Mouse (Mus musculus) midbrain, embryonic 10.5 days (tissue): ENCODE results near the gene Naaladl2. TPM values are rescaled to one million over a fixed set of nuclear protein-coding genes. Genes with fewer than 3 reads are reported as not detected.

Experiments
- DNase-seq: peaks from one replicate; pipeline ENCODE4 v3.0.0-alpha.2; 2017; ENCODE audit warnings: low spot score
- H3K27ac ChIP-seq: fragments of 300-500 bp; sonication (generic); replicated peaks from 2 replicates; pipeline ENCODE4 v1.5.1; 2016; ENCODE audit warnings: mild to moderate bottlenecking
- H3K27me3 ChIP-seq: fragments of 300-500 bp; sonication (generic); 2 replicates; pipeline ENCODE4 v1.6.1; 2016; ENCODE audit warnings: low read depth, mild to moderate bottlenecking; ENCODE audit not compliant: poor library complexity, severe bottlenecking
- H3K36me3 ChIP-seq: fragments of 300-500 bp; sonication (generic); 2 replicates; pipeline ENCODE4 v1.6.1; 2016; ENCODE audit warnings: mild to moderate bottlenecking, moderate library complexity
- H3K4me1 ChIP-seq: fragments of 300-500 bp; sonication (generic); 2 replicates; pipeline ENCODE4 v1.6.1; 2016
- H3K4me3 ChIP-seq: fragments of 300-500 bp; sonication (generic); 2 replicates; pipeline ENCODE4 v1.5.1; 2016; ENCODE audit warnings: mild to moderate bottlenecking, moderate library complexity
- H3K9me3 ChIP-seq: fragments of 300-500 bp; sonication (generic); replicated peaks from 2 replicates; pipeline ENCODE4 v1.6.1; 2016; ENCODE audit warnings: mild to moderate bottlenecking
- WGBS: fragments of 180-500 bp; shearing (Covaris S2); methylation state at CpG from one replicate; pipeline ENCODE4 v1.1.7; 2016; 5-methylcytosine and 5-hydroxymethylcytosine counted together
- polyA plus RNA-seq: library from polyadenylated mRNA; unstranded; fragments of >200 nt; fragmentation: Nextera tagmentation; extraction: Ambion mirVana; gene quantifications from 2 replicates; pipeline ENCODE4 v1.2.1, GENCODE M21; 2016

The Naaladl2 gene
- polyA plus RNA-seq, 1 experiment from 2014 or later = 0.47 TPM

DNA sequence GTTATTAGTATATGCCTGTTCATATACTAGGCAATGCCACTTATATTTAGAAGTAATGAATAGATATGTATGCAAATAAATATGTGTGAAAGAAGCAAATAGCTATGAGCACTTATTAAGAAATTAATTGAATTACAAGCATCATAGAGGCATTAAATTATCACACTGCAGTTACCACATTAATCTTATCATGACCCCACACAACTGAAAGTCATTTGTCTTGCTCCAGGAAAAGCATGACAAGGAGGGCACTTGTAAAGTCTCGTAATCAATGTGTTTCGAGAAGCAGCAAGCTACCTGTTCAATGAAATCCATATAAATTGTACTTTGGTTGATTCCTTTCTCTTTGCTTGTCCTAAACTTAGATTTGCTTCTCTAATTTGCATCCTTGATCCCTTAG lies 1030.7 kb downstream of the Naaladl2 start:
- DNase-seq = no peak
- no peak overlapping the region for H3K4me3 ChIP-seq
- no peaks in the 10 kb centered on the region for H3K9me3 ChIP-seq
- no peaks in the 10 kb centered on the region for H3K36me3 ChIP-seq
- H3K27ac ChIP-seq = no peak overlapping the region
- 88% methylated on average over 2 of the region's 2 CpGs for WGBS
- no peaks in the 10 kb centered on the region for H3K27me3 ChIP-seq
- no peaks in the 10 kb centered on the region for H3K4me1 ChIP-seq

DNA sequence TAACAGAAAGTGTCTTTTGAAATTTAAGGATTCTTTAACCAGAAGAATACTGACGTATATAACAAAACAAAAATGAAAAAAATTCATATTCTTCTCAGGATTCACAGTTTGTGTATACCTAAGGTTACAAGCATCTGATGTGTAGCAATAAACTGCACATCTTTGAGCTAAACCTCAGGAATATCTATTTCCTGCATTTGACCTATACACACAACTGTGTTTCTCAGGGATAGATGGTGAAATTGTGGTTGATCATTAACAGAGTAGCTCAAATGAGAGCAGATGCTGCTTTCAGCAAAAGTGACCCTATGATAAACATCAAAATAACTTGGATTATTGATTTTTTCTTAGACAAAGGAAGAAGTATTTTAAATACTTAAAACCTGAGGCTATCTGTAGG lies 1037.7 kb downstream of the Naaladl2 start:
- Histone ChIP-seq H3K27me3 (no peaks in the 10 kb centered on the region), H3K4me3 (no peak overlapping the region), H3K9me3 (no peaks in the 10 kb centered on the region), H3K36me3 (no peaks in the 10 kb centered on the region), H3K27ac (no peak overlapping the region), H3K4me1 (no peaks in the 10 kb centered on the region)
- WGBS = 91% methylated on average over 1 of the region's 1 CpGs
- no peak for DNase-seq

DNA sequence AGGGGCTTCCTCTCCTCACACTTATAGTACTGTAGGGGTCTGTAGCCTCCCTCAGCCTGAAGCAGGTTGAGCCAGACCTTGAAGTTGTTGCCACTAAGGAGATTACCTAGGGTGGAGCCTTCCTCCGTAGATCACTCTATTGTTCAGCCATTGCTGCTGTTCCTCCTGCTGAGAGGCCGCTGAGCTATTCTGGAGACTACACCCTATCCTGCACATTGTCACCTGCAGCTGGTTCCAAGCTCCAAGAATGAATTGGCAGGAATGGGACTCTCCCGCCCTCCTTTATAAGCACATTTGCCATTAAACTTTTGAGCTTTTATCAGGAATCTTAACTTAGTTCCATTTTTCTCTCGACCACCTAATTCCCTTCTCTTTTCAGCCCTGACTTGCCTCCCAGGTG lies 1064.3 kb downstream of the Naaladl2 start:
- Histone ChIP-seq H3K36me3 (no peaks in the 10 kb centered on the region), H3K27me3 (no peaks in the 10 kb centered on the region), H3K9me3 (no peaks in the 10 kb centered on the region), H3K4me3 (no peak overlapping the region), H3K27ac (no peak overlapping the region), H3K4me1 (no peaks in the 10 kb centered on the region)
- no peak for DNase-seq
- 37% methylated on average over 4 of the region's 4 CpGs for WGBS

DNA sequence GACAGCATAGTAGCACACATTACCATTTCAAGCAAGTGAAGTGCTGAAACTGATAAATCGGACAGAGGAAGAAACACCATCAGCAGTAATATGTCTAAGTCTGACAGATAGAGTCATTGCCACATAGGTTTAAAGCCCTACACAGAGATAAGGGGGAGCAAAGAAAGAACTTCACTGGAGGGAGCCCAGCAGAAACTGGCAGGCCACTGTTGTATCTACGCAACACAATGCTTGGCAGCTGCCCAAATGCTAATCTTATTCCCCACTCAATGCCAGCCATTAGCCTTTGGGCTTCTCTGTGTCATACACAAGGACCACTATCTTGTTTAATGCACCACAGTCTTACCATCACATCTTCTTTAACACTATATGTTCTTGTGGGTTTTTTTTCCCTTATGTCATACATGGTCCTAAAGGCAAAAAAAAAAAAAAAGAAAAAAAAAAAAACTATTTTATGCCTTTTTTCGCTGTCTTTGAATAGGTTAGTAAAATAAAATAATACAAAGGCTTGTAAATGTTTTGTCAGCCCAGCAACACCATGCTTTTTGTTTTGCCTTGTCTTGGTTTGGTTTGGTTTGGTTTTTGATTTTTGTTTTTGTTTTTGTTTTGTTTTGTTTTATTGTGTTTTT lies 1072.8 kb downstream of the Naaladl2 start:
- no peaks in the 10 kb centered on the region for H3K27me3 ChIP-seq

DNA sequence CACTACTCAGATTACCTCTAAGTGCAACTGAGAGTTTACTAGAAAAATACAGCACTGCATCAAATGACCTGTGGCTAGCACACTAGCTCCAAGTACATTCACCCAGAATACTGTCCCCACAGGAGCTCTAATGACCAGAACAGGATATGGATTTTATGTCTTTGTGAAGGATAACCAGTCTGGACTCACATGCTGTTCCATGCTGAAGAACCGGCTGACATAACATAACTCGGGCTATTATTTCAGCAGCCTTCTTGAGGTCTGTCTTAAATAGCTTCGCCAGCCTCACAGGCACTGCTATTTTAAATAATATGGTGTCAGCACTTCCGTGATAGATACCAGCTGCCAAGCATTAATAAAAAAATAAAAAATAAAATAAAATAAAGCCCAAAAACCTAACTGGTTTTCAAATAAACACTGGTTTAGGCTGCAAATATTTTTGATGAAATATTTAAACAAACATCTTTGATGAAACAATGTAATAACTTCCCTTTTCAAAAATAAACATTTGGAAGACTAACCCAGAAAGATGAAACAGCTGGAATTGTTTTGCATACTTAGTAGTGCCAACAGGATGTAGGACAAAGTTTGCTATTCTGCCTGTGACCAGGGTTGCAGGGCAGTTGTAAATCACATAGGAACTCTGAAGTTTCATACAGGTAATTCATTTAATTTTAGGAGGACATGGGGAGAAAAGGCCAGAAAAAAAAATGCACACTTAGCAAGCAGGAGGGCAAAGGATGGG lies 1073.5 kb downstream of the Naaladl2 start:
- 82% methylated on average over 4 of the region's 4 CpGs for WGBS
- DNase-seq = no peak

More for the DNA sequence above, 1072.8 kb downstream of the Naaladl2 start:
- no peak overlapping the region for H3K4me3 ChIP-seq
- H3K36me3 ChIP-seq = no peaks in the 10 kb centered on the region
- H3K4me1 ChIP-seq = no peaks in the 10 kb centered on the region
- H3K27ac ChIP-seq = no peak overlapping the region
- no peak for DNase-seq
- 92% methylated on average over 3 of the region's 3 CpGs for WGBS
- no peaks in the 10 kb centered on the region for H3K9me3 ChIP-seq

DNA sequence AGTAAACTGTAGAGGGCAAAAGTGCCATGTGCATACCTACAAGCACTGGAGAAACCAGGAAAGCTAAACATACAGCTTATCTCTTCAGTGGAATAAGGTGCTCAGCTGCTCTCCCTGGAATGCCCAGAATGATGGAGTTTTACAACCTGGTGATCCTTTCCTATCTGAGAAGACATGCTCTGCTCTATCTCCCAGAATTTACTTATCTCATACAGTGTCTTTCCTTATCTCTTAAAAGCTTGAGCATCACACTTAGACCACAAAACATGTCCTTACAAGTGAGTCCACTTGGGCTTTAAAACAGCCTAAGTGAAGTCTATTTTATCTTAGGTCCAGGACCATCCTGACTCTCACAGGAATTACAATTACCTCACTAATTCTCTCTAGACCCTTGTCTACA lies 1095.8 kb downstream of the Naaladl2 start:
- Histone ChIP-seq H3K4me3 (no peak overlapping the region), H3K4me1 (no peaks in the 10 kb centered on the region), H3K36me3 (no peaks in the 10 kb centered on the region), H3K27ac (no peak overlapping the region), H3K9me3 (no peaks in the 10 kb centered on the region), H3K27me3 (no peaks in the 10 kb centered on the region)
- no peak for DNase-seq

More for the DNA sequence above, 1073.5 kb downstream of the Naaladl2 start:
- Histone ChIP-seq H3K36me3 (no peaks in the 10 kb centered on the region), H3K27me3 (no peaks in the 10 kb centered on the region), H3K27ac (no peak overlapping the region), H3K9me3 (no peaks in the 10 kb centered on the region), H3K4me3 (no peak overlapping the region), H3K4me1 (no peaks in the 10 kb centered on the region)

DNA sequence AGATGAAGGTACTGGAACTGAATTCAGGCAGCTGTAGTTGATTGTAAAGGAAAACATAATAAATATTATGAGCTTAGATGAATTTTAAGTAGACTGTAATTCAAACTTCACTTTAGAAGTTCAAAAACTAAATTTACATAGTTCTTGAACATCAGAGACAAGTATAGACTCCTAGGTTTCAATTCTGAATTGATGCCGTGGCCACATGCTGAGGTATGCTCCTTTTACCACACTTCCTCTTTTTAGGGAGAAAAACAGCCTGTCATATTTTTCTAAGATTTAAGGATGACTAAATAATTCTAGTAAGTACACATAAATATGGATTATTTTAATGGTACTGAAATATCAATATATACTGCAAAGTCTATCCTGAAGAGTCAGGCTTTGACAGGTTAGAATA lies 1142.3 kb downstream of the Naaladl2 start:
- no peaks in the 10 kb centered on the region for H3K36me3 ChIP-seq
- H3K27ac ChIP-seq = no peak overlapping the region
- H3K4me3 ChIP-seq = no peak overlapping the region
- no peaks in the 10 kb centered on the region for H3K9me3 ChIP-seq
- H3K27me3 ChIP-seq = no peaks in the 10 kb centered on the region
- WGBS = 92% methylated on average over 1 of the region's 1 CpGs
- H3K4me1 ChIP-seq = no peaks in the 10 kb centered on the region
- DNase-seq = no peak

DNA sequence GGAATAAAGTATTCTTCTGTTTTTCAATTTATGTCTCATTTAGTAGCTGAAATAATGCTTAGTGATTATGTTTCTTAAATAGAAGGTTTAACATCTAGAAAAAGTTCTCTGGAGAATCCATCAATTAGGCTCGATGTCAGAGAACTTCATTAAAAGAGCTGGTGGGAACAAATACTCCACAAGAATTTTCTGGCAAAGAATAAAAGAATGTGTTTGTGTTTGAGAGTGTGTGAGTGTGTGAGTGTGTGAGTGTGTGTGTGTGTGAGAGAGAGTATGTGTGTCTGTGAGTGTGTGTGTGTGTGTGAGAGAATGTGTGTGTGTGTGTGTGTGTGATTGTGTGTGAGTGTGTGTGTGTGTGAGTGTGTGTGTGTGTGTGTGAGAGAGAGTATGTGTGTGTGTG lies 1170.3 kb downstream of the Naaladl2 start:
- Histone ChIP-seq H3K9me3 (no peaks in the 10 kb centered on the region), H3K27me3 (no peaks in the 10 kb centered on the region), H3K4me3 (no peak overlapping the region), H3K4me1 (no peaks in the 10 kb centered on the region), H3K27ac (no peak overlapping the region), H3K36me3 (no peaks in the 10 kb centered on the region)
- no peak for DNase-seq
- WGBS = 89% methylated on average over 1 of the region's 1 CpGs

DNA sequence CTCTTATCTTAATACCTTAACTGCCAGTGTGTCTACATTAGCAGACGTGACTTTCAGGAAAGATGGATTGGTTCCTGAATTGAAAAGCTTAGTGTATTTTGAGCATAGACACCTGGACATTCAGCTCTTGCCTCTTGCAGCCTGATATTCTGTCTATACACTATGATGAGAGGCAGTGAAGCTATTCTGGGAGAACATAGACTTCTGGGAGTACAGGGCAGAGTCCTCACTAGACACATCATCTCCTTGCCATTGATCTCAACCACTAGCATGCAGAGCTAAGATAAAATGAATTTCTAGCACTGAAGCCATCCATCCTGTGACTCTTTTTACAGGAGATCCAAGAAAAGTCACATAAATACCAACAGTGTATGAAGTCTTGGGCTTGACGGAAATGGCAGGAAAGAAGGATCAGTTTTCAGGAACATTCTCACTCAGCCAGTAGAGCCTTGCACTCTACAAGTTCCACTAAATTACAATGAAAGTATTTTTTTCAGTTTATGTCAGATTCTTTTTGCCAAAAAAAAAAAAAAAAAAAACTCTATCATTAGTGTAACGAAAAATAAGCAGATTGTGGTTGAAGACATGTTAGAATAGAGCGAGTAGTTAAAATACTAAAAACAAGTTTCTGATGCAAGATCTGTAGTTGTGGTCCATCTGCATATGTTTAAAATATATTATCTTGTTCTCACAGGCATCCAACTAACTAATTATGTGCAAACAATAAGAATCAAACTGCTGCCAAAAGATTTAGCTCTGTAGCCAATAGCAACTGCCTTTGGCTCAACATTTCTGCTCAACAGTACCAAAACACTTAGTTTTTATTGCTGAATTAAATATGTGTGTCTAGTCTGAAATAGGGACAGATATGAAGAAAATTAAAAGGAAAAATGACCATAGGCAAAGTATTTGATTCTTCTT lies 1171.1 kb downstream of the Naaladl2 start:
- H3K27ac ChIP-seq = no peak overlapping the region
- no peak for DNase-seq
- WGBS = 93% methylated on average over 4 of the region's 4 CpGs

DNA sequence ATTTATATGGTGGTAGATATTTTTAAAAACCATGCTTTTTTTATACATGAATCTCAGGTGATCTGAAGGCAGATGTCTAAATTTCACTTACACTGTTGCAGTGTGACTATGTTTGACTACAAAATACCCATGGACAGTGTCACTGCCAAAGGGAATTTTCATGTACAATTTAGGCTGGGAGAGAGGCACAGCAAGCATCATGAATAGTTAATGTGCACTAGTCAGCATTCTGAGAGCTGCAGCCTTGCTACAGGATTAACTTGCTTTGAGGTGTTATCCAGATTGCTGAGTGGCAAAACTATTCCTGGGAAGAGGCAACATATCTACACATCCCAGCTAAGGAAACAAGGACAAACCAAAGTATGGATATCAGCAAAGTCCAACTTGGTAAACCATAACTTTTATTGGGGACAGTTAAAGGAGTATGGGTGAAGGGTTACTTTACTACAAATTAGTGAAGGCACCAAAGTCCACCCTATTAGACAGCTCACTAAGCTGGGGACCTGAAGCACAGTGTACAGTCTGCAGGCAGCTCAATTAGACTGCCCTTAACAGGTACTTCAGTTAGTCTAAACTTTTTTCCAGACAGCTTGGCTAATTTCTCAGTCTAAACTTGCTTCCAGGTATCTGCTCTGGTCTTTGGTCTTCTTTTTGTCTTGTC lies 1181.0 kb downstream of the Naaladl2 start:
- Histone ChIP-seq H3K27ac (no peak overlapping the region), H3K36me3 (no peaks in the 10 kb centered on the region), H3K4me1 (no peaks in the 10 kb centered on the region), H3K4me3 (no peak overlapping the region), H3K9me3 (no peaks in the 10 kb centered on the region), H3K27me3 (no peaks in the 10 kb centered on the region)
- no peak for DNase-seq

More for the DNA sequence above, 1171.1 kb downstream of the Naaladl2 start:
- Histone ChIP-seq H3K9me3 (no peaks in the 10 kb centered on the region), H3K27me3 (no peaks in the 10 kb centered on the region), H3K4me3 (no peak overlapping the region), H3K36me3 (no peaks in the 10 kb centered on the region), H3K4me1 (no peaks in the 10 kb centered on the region)

DNA sequence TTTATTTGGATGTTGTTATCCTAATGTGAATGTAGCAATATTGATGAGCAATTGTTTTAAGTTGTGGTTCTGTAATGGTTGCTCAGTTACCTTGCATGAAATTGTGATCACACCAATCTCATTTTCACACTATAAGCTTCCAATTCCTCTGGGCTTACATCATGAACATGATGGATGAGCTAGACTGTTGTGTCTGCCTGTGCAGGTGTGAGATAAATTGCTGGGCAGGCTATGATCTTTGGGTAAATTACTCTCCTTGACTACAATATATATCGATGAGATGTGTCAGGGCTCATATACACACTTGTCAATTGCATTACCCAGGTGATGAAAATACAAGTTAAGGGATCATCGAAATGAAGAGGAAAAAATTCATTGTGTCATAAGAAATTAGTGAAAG lies 1197.9 kb downstream of the Naaladl2 start:
- H3K27ac ChIP-seq = no peak overlapping the region
- 91% methylated on average over 2 of the region's 2 CpGs for WGBS
- H3K4me1 ChIP-seq = no peaks in the 10 kb centered on the region
- H3K9me3 ChIP-seq = no peaks in the 10 kb centered on the region
- no peaks in the 10 kb centered on the region for H3K36me3 ChIP-seq
- no peak overlapping the region for H3K4me3 ChIP-seq
- DNase-seq = no peak
- no peaks in the 10 kb centered on the region for H3K27me3 ChIP-seq

DNA sequence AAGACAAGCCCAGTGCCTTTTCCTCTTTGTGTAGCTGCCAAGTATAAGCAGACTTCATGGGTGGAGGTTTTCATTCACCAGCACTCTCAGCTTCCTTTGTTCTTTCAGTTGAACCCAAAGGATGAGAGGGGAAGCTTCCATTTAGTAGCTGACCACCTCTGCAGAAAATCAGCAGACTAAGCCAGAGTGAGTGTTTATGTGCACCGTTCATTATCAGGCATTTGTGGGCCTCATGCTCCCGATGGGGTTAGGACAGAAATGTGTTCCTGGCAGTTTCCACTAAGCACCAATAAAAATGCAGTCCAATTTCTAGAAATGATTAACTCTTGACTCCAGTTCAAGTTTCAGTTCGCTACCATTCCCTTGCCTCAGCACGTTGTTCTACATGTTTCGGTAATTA lies 1206.8 kb downstream of the Naaladl2 start:
- peaks cover 17% of the 10 kb centered on the region for H3K4me1 ChIP-seq
- no peak for DNase-seq
- H3K27me3 ChIP-seq = no peaks in the 10 kb centered on the region
- WGBS = 62% methylated on average over 5 of the region's 5 CpGs
- H3K4me3 ChIP-seq = no peak overlapping the region
- H3K9me3 ChIP-seq = no peaks in the 10 kb centered on the region
- no peaks in the 10 kb centered on the region for H3K36me3 ChIP-seq
- H3K27ac ChIP-seq = no peak overlapping the region; the same call in 1 of the 2 replicates
